Mouse (Mus musculus): ENCODE data around the gene Gpcpd1.

DNA sequence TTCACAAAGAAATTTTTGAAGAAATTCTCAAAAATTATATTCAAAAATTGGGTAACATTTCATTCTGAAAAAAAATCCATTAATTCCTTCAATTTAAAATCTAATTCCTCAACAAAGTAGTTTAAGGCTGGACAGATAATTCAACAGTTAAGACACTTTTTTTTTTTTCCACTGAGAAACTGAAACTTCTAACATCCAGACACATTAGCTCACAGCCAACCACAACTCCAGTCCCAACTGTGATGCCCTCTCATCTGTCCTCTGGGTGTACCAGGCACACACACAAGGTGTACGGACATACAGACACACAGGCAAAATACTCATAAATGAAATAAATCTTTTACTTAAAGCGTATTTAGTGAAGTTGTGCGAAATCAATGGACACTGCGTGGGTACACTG lies 25.7 kb downstream of the Gpcpd1 start:
- TF ChIP-seq POLR2A (IDR thresholded peaks at IDR 0.05; ENCODE audit: borderline replicate concordance, extremely low read depth, insufficient read depth, insufficient read length, poor library complexity, severe bottlenecking) (no peak), CTCF (IDR thresholded peaks at IDR 0.05; ENCODE audit: borderline replicate concordance, extremely low read depth, insufficient read depth, insufficient read length) (no peak)
